Mouse (Mus musculus): ENCODE measurements around the gene Slc28a3. TPM values are rescaled to one million over a fixed set of nuclear protein-coding genes. Genes with fewer than 3 reads are reported as not detected.

Slc28a3 gene
- polyA plus RNA-seq, 1 experiment from 2014 or later, result 0.08 TPM

DNA sequence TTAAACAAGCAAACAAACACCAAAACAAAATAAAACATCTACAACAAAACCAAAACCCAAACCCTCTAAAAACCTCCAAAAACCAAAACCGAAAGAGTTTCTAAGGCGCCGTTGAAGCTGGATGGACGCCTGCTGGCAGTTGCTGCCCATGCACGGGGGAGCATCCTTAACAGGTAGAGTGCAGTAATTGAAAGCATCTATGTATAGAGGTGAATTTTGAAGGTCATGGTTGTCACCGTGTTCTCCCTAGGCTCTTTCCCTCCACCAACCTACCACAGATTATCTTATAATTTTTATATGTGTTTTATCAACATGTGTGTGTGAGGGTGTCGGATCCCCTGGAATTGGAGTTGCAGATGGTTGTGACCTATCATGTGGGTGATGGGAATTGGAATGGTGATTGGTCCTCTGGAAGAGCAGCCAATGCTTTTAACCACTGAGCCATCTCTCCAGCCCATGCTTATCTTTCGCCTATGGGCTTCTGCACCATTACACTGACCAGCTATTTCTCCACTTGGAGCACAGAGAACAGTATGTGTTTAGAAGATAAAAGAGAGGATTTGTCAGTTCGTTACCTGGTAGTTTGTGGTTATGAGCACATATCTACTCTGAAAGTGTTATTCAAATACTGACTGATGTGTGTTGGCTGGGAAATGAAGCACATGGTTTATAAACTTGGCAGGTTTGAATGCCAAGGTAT, 89.2 kb downstream of the Slc28a3 start:
- Histone ChIP-seq H3K4me3 (ENCODE audit: low read length) (no peak overlapping the region), H3K27ac (ENCODE audit: low read length) (no peak overlapping the region), H3K9ac (ENCODE audit: low read length) (no peak overlapping the region), H3K4me1 (replicated peaks; ENCODE audit: control insufficient read depth, insufficient read depth, low read length) (no peaks in the 10 kb centered on the region), H3K36me3 (ENCODE audit: control insufficient read depth, insufficient read depth, low read length) (no peaks in the 10 kb centered on the region), H3K9me3 (ENCODE audit: control insufficient read depth, low read length) (no peaks in the 10 kb centered on the region), H3K4me2 (ENCODE audit: low read depth, low read length) (no peak overlapping the region), H3K27me3 (ENCODE audit: control insufficient read depth, insufficient read depth, low read depth, low read length) (no peaks in the 10 kb centered on the region; the same call in none of the 2 replicates)
- ATAC-seq (ENCODE audit: low read depth), result no peak
- WGBS, result 83% methylated on average over 9 of the region's 9 CpGs

DNA sequence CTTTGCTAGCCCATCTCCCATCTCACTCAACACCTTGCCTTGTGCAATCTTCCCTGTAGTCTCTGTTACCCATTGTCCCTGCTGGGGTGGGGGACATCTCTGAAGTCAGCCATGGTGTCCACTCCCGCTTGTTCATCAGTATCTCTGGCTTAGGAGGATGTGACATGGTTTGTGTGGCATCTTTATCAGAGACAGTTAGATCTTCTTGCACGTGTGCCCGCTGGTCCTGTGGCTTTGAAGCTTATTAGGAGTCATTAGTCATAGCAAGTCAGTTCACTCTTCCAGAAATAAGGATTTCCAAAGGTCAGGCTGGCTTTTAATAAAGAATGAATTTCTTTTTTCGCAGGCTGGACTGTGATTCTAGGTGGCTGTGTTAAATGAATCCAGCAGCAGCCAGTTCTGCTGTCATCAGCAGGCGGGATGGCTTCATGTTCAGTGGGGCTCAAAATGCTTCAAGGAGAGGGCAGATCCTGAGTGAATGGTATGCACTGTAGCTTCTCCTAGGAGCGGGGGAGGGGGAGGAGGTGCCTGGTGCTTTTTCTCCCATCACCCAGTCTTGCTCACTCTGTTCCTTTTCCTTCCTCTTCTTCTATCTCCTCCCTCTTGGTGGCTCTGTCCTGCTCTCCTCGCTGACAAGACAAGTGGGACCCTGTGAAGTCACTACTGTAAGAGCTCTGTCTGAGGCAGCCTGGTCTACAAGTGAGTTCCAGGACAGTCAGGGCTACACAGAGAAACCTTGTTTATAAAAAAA, 89.9 kb downstream of the Slc28a3 start:
- Histone ChIP-seq H3K4me1 (replicated peaks; ENCODE audit: control insufficient read depth, insufficient read depth, low read length) (no peaks in the 10 kb centered on the region), H3K27me3 (ENCODE audit: control insufficient read depth, insufficient read depth, low read depth, low read length) (no peaks in the 10 kb centered on the region; the same call in none of the 2 replicates), H3K27ac (ENCODE audit: low read length) (no peak overlapping the region), H3K4me2 (ENCODE audit: low read depth, low read length) (no peak overlapping the region), H3K9me3 (ENCODE audit: control insufficient read depth, low read length) (no peaks in the 10 kb centered on the region), H3K36me3 (ENCODE audit: control insufficient read depth, insufficient read depth, low read length) (no peaks in the 10 kb centered on the region), H3K4me3 (ENCODE audit: low read length) (no peak overlapping the region), H3K9ac (ENCODE audit: low read length) (no peak overlapping the region)
- ATAC-seq (ENCODE audit: low read depth), result no peak
- 42% methylated on average over 7 of the region's 7 CpGs for WGBS

DNA sequence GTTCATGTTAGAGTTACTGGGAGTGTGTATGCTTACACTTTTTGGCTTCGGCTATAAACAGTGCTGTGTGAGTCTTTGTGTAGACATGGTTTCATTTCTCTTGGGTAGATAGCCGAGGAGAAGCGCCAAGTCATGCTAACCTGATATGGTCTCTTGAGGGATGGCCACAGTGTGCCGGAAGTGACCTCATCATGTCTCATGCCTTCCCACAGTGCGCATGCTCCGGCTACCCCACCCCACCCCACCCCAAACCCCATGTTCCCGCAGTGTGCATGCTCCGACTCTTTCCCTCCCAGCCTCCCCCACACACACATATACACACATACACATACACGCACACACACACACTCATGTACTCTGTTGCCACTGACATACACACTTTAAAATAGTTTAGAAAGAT, 90.6 kb downstream of the Slc28a3 start:
- H3K36me3 ChIP-seq (ENCODE audit: control insufficient read depth, insufficient read depth, low read length), result no peaks in the 10 kb centered on the region
- no peaks in the 10 kb centered on the region for H3K9me3 ChIP-seq (ENCODE audit: control insufficient read depth, low read length)
- WGBS, result 83% methylated on average over 9 of the region's 9 CpGs
- no peaks in the 10 kb centered on the region; the same call in none of the 2 replicates for H3K27me3 ChIP-seq (ENCODE audit: control insufficient read depth, insufficient read depth, low read depth, low read length)
- H3K4me1 ChIP-seq (replicated peaks; ENCODE audit: control insufficient read depth, insufficient read depth, low read length), result no peaks in the 10 kb centered on the region
- ATAC-seq (ENCODE audit: low read depth), result no peak
- no peak overlapping the region for H3K4me3 ChIP-seq (ENCODE audit: low read length)
- H3K4me2 ChIP-seq (ENCODE audit: low read depth, low read length), result no peak overlapping the region
- no peak overlapping the region for H3K9ac ChIP-seq (ENCODE audit: low read length)
- no peak overlapping the region for H3K27ac ChIP-seq (ENCODE audit: low read length)

DNA sequence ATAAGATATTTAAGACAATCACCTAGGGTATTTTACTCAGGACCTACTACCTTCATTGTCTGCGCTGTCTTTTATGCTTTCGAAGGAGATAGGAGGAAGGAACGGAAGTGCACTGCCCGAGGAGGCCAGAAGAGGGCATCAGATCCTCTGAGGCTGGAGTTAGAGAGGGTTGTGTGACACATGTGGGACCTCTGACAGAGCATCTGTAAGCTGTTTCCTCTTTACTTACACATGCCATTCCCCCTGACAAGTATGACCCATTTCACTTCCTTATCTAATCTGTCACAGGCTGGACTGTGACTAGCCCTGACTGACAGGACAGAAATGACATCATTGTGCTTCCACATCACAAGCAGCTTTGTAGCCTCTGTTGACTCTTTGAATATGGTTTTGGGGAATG, 94.4 kb downstream of the Slc28a3 start:
- Histone ChIP-seq H3K4me1 (replicated peaks; ENCODE audit: control insufficient read depth, insufficient read depth, low read length) (no peaks in the 10 kb centered on the region), H3K4me2 (ENCODE audit: low read depth, low read length) (no peak overlapping the region), H3K36me3 (ENCODE audit: control insufficient read depth, insufficient read depth, low read length) (no peaks in the 10 kb centered on the region), H3K27me3 (ENCODE audit: control insufficient read depth, insufficient read depth, low read depth, low read length) (no peaks in the 10 kb centered on the region; the same call in 1 of the 2 replicates), H3K9ac (ENCODE audit: low read length) (no peak overlapping the region), H3K9me3 (ENCODE audit: control insufficient read depth, low read length) (no peaks in the 10 kb centered on the region), H3K27ac (ENCODE audit: low read length) (no peak overlapping the region), H3K4me3 (ENCODE audit: low read length) (no peak overlapping the region)
- ATAC-seq (ENCODE audit: low read depth), result no peak
- 93% methylated on average over 4 of the region's 4 CpGs for WGBS

DNA sequence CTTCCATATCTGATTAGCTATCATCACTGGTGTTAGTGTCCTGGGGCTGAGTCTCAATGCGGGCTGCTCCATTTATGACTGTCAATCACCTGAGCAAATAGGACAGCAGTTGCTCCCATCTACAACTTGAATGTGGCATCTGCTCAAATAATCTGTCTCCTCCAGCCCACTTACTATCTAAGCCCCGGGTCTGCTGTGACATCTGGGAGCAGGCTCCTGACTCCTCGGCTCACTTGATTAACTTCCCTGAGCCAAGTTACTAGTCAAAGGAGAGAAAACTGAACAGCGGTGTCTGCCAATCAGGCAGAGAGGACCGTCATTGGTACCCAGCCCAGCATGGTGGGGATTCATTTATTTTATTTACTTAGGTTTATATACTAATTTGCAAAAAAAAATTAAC, 95.0 kb downstream of the Slc28a3 start:
- ATAC-seq (ENCODE audit: low read depth), result no peak
- no peaks in the 10 kb centered on the region for H3K4me1 ChIP-seq (replicated peaks; ENCODE audit: control insufficient read depth, insufficient read depth, low read length)
- 86% methylated on average over 5 of the region's 5 CpGs for WGBS
- H3K4me2 ChIP-seq (ENCODE audit: low read depth, low read length), result no peak overlapping the region
- no peak overlapping the region for H3K27ac ChIP-seq (ENCODE audit: low read length)
- no peaks in the 10 kb centered on the region for H3K27me3 ChIP-seq (ENCODE audit: control insufficient read depth, insufficient read depth, low read depth, low read length)
- no peaks in the 10 kb centered on the region for H3K9me3 ChIP-seq (ENCODE audit: control insufficient read depth, low read length)
- H3K36me3 ChIP-seq (ENCODE audit: control insufficient read depth, insufficient read depth, low read length), result no peaks in the 10 kb centered on the region
- H3K9ac ChIP-seq (ENCODE audit: low read length), result no peak overlapping the region
- H3K4me3 ChIP-seq (ENCODE audit: low read length), result no peak overlapping the region

DNA sequence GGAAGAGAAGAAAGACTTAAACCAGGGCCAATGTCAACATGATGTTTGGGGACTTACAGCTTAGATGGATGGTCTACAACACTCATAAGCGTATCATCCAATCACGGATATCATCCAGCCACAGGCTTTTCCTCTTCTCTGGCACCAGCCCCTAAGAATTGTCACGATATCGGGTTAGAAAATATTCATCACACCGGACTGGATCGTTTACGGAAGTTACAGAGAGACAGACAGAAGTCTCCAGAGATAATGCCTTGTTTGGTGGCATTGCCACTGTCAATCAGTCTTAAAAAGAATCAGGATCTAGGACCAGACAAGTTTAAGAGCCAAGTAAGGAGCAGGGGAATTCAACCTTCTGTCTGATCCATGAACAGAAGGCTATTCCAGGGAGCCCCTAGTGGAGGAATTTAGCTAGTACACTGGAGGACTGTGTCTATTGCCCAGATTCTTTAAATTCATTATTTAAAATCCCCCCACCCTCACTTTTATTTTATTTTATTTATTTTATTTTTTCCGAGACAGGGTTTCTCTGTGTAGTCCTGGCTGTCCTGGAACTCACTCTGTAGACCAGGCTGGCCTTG, 96.4 kb downstream of the Slc28a3 start:
- H3K9ac ChIP-seq (ENCODE audit: low read length), result no peak overlapping the region
- no peak for ATAC-seq (ENCODE audit: low read depth)
- no peak overlapping the region for H3K4me2 ChIP-seq (ENCODE audit: low read depth, low read length)
- H3K4me3 ChIP-seq (ENCODE audit: low read length), result no peak overlapping the region
- H3K9me3 ChIP-seq (ENCODE audit: control insufficient read depth, low read length), result no peaks in the 10 kb centered on the region
- no peak overlapping the region for H3K27ac ChIP-seq (ENCODE audit: low read length)
- H3K27me3 ChIP-seq (ENCODE audit: control insufficient read depth, insufficient read depth, low read depth, low read length), result no peaks in the 10 kb centered on the region
- no peaks in the 10 kb centered on the region for H3K36me3 ChIP-seq (ENCODE audit: control insufficient read depth, insufficient read depth, low read length)
- no peaks in the 10 kb centered on the region for H3K4me1 ChIP-seq (replicated peaks; ENCODE audit: control insufficient read depth, insufficient read depth, low read length)
- 77% methylated on average over 8 of the region's 8 CpGs for WGBS

DNA sequence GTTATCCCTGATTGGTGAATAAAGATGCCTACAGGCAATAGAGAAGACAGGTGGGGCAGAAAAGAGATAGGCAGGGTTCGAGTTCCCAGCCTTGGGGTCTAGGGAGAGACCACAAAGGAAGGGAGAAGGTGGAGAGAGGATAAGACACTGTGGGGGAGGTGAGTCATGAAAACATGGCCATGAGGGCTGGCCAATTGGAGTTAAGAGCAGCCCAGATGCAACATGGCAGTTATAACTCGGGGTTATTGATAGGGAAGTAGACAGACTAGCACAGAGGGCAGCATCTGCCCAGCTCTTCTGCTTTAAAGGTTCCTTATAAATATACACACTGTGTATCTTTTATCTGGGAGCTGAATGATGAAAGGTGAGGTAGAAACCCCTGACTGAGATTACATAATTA, 98.8 kb downstream of the Slc28a3 start:
- Histone ChIP-seq H3K4me3 (ENCODE audit: low read length) (no peak overlapping the region), H3K27ac (ENCODE audit: low read length) (no peak overlapping the region), H3K9me3 (ENCODE audit: control insufficient read depth, low read length) (no peaks in the 10 kb centered on the region), H3K36me3 (ENCODE audit: control insufficient read depth, insufficient read depth, low read length) (no peaks in the 10 kb centered on the region), H3K4me1 (replicated peaks; ENCODE audit: control insufficient read depth, insufficient read depth, low read length) (no peaks in the 10 kb centered on the region), H3K4me2 (ENCODE audit: low read depth, low read length) (no peak overlapping the region), H3K27me3 (ENCODE audit: control insufficient read depth, insufficient read depth, low read depth, low read length) (no peaks in the 10 kb centered on the region), H3K9ac (ENCODE audit: low read length) (no peak overlapping the region)
- no peak for ATAC-seq (ENCODE audit: low read depth)
- 57% methylated on average over 2 of the region's 2 CpGs for WGBS

DNA sequence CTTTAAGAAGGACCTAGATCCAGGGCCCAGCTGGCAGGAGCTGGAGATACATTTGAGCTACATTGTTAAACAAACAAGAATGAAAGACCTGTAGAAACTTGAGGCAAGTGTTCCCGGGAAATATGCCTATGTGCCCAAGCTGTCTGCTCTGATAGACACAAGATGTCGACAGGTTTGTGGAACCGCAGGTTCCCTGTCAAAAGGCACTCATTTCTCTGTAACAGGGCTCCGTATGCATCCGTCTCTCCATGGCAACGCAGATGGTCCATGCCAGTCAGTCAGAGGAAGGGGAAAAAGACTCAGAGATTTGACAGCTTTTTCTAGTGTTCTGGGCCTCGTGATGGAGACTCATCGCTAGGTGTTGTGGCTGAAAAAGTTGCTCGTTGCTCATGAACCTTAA, 99.4 kb downstream of the Slc28a3 start:
- no peaks in the 10 kb centered on the region for H3K36me3 ChIP-seq (ENCODE audit: control insufficient read depth, insufficient read depth, low read length)
- 73% methylated on average over 9 of the region's 9 CpGs for WGBS
- no peak overlapping the region for H3K9ac ChIP-seq (ENCODE audit: low read length)
- no peaks in the 10 kb centered on the region for H3K27me3 ChIP-seq (ENCODE audit: control insufficient read depth, insufficient read depth, low read depth, low read length)
- H3K4me3 ChIP-seq (ENCODE audit: low read length), result no peak overlapping the region
- no peaks in the 10 kb centered on the region for H3K9me3 ChIP-seq (ENCODE audit: control insufficient read depth, low read length)
- H3K4me1 ChIP-seq (replicated peaks; ENCODE audit: control insufficient read depth, insufficient read depth, low read length), result no peaks in the 10 kb centered on the region
- no peak for ATAC-seq (ENCODE audit: low read depth)
- no peak overlapping the region for H3K4me2 ChIP-seq (ENCODE audit: low read depth, low read length)
- H3K27ac ChIP-seq (ENCODE audit: low read length), result no peak overlapping the region

DNA sequence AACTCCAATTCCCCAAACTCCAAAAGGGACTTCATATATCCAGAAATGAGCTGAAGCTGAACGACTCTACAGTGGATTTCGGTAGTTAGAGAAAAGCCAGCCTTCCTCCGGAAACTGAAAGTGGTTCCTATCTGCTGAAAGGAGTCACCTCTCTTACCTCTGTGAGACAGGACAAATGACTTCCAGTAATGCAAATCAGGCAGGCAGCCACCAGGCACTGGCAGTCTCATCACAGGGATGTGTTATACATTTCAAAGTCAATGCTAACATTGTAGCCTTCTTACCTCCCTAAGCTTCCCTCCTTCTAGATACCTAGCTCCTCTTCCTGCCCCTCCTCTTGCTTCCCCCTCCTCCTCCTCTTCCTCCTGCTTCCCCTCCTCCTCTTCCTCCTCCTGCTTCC, 101.4 kb downstream of the Slc28a3 start:
- 29% methylated on average over 3 of the region's 3 CpGs for WGBS
- Histone ChIP-seq H3K9ac (ENCODE audit: low read length) (no peak overlapping the region), H3K4me1 (replicated peaks; ENCODE audit: control insufficient read depth, insufficient read depth, low read length) (no peaks in the 10 kb centered on the region), H3K9me3 (ENCODE audit: control insufficient read depth, low read length) (no peaks in the 10 kb centered on the region), H3K4me2 (ENCODE audit: low read depth, low read length) (no peak overlapping the region), H3K4me3 (ENCODE audit: low read length) (no peak overlapping the region), H3K27ac (ENCODE audit: low read length) (no peak overlapping the region), H3K27me3 (ENCODE audit: control insufficient read depth, insufficient read depth, low read depth, low read length) (no peaks in the 10 kb centered on the region), H3K36me3 (ENCODE audit: control insufficient read depth, insufficient read depth, low read length) (no peaks in the 10 kb centered on the region)
- ATAC-seq (ENCODE audit: low read depth), result no peak
